Mouse (Mus musculus) forebrain, embryonic 10.5 days (tissue): Measurements from ENCODE around the gene Spata2l. TPM values are rescaled to one million over a fixed set of nuclear protein-coding genes. Genes with fewer than 3 reads are reported as not detected.
"Not testable (repeated sequence)": the region's sequence is repeated elsewhere in the genome, so short reads cannot be mapped to it uniquely, and the experiment has no call there.

Experiments
- DNase-seq: peaks from one replicate; pipeline ENCODE4 v3.0.0-alpha.2; 2017; ENCODE audit warnings: low spot score; ENCODE audit errors: extremely low spot score
- H3K27ac ChIP-seq: fragments of 300-500 bp; sonication (generic); 2 replicates; pipeline ENCODE4 v1.5.1; 2016; ENCODE audit warnings: mild to moderate bottlenecking
- H3K27me3 ChIP-seq: fragments of 300-500 bp; sonication (generic); 2 replicates; pipeline ENCODE4 v1.6.1; 2016; ENCODE audit warnings: mild to moderate bottlenecking; ENCODE audit not compliant: poor library complexity, severe bottlenecking
- H3K36me3 ChIP-seq: fragments of 300-500 bp; sonication (generic); replicated peaks from 2 replicates; pipeline ENCODE4 v1.6.1; 2016; ENCODE audit warnings: mild to moderate bottlenecking, moderate library complexity
- H3K4me1 ChIP-seq: fragments of 300-500 bp; sonication (generic); 2 replicates; pipeline ENCODE4 v1.6.1; 2016
- H3K4me3 ChIP-seq: fragments of 300-500 bp; sonication (generic); 2 replicates; pipeline ENCODE4 v1.5.1; 2016; ENCODE audit warnings: mild to moderate bottlenecking, moderate library complexity
- H3K9me3 ChIP-seq: fragments of 300-500 bp; sonication (generic); 2 replicates; pipeline ENCODE4 v1.6.1; 2016; ENCODE audit warnings: mild to moderate bottlenecking, moderate library complexity
- WGBS: fragments of 180-500 bp; shearing (Covaris S2); methylation state at CpG from one replicate; pipeline ENCODE4 v1.1.7; 2016; 5-methylcytosine and 5-hydroxymethylcytosine counted together
- polyA plus RNA-seq: library from polyadenylated mRNA; unstranded; fragments of >200 nt; fragmentation: Nextera tagmentation; extraction: Ambion mirVana; gene quantifications from 2 replicates; pipeline ENCODE4 v1.2.1, GENCODE M21; 2016

The Spata2l gene
- polyA plus RNA-seq, 1 experiment from 2014 or later = 1.4 TPM

DNA sequence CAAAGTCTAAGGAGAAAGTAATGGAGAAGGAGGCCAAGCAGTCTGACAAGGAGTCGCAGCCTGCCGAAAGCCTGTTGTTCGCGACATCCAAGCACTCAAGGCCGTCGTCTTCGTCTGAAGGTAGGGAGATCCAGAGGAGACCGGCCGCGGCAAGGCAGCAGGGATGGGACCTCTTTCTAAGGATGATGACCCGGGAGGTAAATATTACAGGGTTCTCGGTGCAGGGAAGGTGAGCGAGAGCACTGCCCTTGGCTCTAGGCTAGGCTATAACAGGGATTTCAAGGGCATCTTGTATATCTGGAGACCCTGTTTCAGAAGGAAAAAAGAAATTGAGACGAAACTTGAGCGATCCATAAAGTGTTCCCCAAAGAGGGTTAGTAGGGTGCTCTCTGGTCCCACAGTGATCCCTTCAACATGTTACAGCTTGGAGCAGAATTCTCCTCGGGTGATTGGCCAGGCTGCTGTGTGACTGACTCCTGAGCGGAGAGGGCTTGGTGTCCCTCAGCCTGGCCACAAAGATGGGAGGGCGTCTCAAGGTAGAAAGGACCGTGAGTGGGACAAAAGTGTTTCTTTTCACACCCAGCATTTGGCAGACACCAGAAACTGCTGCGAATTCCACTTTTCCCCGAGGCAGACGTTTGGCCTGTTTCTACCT, 22.8 kb downstream of the Spata2l start:
- no peak for DNase-seq
- WGBS = 26% methylated on average over 22 of the region's 22 CpGs
- no peaks in the 10 kb centered on the region for H3K9me3 ChIP-seq
- no peaks in the 10 kb centered on the region for H3K27me3 ChIP-seq
- peak overlapping the region; percentile 87 for H3K27ac ChIP-seq
- peak overlapping the region; percentile 97 for H3K4me3 ChIP-seq
- peaks cover 28% of the 10 kb centered on the region for H3K4me1 ChIP-seq
- H3K36me3 ChIP-seq = peaks cover 28% of the 10 kb centered on the region

DNA sequence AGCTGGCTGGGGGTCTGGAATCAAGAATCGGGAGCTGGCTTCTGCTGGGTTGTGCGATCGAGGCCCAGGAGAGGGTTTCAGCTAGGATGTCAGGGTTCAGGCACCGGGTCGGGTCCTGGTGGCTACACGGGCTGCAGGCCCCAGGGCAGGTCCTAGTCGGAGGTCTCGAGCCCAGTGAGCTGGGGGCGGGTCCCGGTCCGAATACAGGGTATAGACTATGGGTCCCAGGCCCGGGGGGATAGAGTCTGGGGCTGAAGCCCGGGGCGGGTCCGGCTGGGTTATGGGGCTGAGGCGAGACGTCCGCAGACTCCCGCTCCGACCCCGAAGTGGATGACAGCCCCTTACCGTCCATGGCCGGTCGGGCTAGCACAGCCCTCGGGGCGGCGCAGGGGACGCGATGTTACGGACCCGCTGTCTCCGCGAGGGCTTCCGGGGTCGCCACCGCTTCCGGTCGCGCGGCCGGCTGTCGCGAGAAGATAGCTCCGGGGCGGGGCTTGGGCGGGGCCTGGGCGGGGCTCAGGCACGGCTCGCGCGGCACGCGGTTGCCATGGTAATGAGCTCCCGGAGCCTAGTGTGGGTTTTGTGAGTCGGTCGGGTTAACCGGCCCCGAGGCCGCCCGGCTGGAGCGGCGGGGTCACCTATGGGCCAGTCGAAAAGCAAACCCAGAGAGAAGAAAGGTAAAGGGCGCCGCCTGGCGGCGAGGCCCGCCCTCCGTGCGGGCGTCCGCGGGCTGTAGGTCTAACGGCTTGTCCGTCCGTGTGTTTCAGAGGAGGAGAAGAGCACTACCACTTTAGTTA, 23.5 kb downstream of the Spata2l start, which contains the start of the genes Chmp1a and Spata33:
Gene Chmp1a, minus strand, starts transcription at position 443 of the 797 bp plus-strand sequence.
Gene Spata33, plus strand, starts transcription at position 512 of the 797 bp plus-strand sequence.
- H3K9me3 ChIP-seq = no peaks in the 10 kb centered on the region
- H3K4me3 ChIP-seq = peak within 1 kb of the TSS; percentile 97
- H3K27ac ChIP-seq = peak within 1 kb of the TSS; percentile 87
- peaks cover 35% of the 10 kb centered on the region for H3K36me3 ChIP-seq
- no peaks in the 10 kb centered on the region for H3K27me3 ChIP-seq
- peak; percentile 99 for DNase-seq
- H3K4me1 ChIP-seq = peaks cover 28% of the 10 kb centered on the region
- 1% methylated on average over 76 of the region's 76 CpGs for WGBS

DNA sequence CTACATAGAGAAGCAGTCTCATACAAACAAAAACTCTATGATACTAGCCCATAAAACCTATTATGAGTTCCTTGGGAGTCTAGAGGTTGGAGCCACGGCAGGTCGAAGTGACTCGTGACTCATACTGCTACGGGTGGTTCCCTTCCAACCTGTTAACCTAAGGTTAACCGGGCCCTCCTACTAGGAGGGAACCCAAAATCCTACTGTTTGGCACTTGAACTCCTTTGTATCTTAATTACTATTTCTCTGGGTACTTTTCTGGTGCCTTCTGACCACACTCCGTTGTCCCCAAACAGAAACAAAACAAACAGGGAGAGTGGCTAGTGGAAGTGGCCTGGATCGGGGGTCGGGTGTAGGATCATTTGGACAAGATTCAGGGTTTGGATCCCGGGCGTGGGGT, 24.2 kb downstream of the Spata2l start:
- Histone ChIP-seq H3K36me3 (peaks cover 42% of the 10 kb centered on the region), H3K9me3 (no peaks in the 10 kb centered on the region), H3K27ac (peak overlapping the region; percentile 87), H3K4me3 (peak overlapping the region; percentile 97), H3K27me3 (no peaks in the 10 kb centered on the region), H3K4me1 (peaks cover 28% of the 10 kb centered on the region)
- no peak for DNase-seq
- WGBS = 52% methylated on average over 10 of the region's 10 CpGs

GRCm38 (mm10) chr8:123203571-123203970, 32.5 kb downstream of the Spata2l start:
- H3K36me3 ChIP-seq = peaks cover 47% of the 10 kb centered on the region
- no peak overlapping the region for H3K4me3 ChIP-seq
- no peaks in the 10 kb centered on the region for H3K9me3 ChIP-seq
- DNase-seq = no peak
- H3K4me1 ChIP-seq = no peaks in the 10 kb centered on the region
- H3K27me3 ChIP-seq = no peaks in the 10 kb centered on the region
- 90% methylated on average over 3 of the region's 3 CpGs for WGBS
- H3K27ac ChIP-seq = no peak overlapping the region

GRCm38 (mm10) chr8:123202288-123202687, 33.7 kb downstream of the Spata2l start:
- H3K27me3 ChIP-seq = no peaks in the 10 kb centered on the region
- H3K4me1 ChIP-seq = no peaks in the 10 kb centered on the region
- 34% methylated on average over 5 of the region's 5 CpGs for WGBS
- peaks cover 35% of the 10 kb centered on the region for H3K36me3 ChIP-seq
- DNase-seq = peak; percentile 80
- no peaks in the 10 kb centered on the region for H3K9me3 ChIP-seq
- H3K4me3 ChIP-seq = no peak overlapping the region
- no peak overlapping the region for H3K27ac ChIP-seq

- H3K27ac ChIP-seq = no peak overlapping the region
- no peak for DNase-seq
- H3K9me3 ChIP-seq = no peaks in the 10 kb centered on the region
- H3K4me3 ChIP-seq = no peak overlapping the region
- H3K36me3 ChIP-seq = peaks cover 16% of the 10 kb centered on the region
- WGBS = 80% methylated on average over 14 of the region's 14 CpGs
- no peaks in the 10 kb centered on the region for H3K27me3 ChIP-seq
- no peaks in the 10 kb centered on the region for H3K4me1 ChIP-seq
Measured at GRCm38 (mm10) chr8:123199864-123200263, 36.2 kb downstream of the Spata2l start.

- H3K4me3 ChIP-seq, H3K36me3 ChIP-seq, DNase-seq, H3K4me1 ChIP-seq, H3K9me3 ChIP-seq, H3K27me3 ChIP-seq, H3K27ac ChIP-seq: not testable (repeated sequence)
- 82% methylated on average over 5 of the region's 5 CpGs for WGBS
Measured at GRCm38 (mm10) chr8:123197016-123197415, 39.0 kb downstream of the Spata2l start.

DNA sequence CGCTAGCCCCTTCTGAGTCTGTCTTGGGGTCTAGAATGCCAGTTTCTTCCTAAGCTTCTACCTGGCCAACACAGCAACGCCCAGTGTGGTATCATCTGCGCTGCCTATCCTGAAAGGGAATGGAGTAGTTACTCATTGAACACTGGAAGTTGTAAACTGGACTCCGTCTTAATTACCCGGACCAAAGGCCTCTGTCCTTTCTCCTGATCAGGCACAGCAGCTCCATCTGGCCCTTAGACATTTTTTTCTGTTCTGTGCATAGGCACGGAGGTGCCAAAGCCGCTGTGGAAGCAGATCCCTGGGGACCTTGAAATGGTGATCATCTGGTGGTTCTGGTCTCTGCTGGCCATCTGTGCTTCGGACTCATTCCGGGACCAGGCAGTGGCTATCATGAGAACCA, 42.3 kb downstream of the Spata2l start:
- WGBS = 90% methylated on average over 9 of the region's 9 CpGs
- DNase-seq = no peak
- Histone ChIP-seq H3K27me3 (peaks cover 5% of the 10 kb centered on the region; the same call in 1 of the 2 replicates), H3K9me3 (no peaks in the 10 kb centered on the region), H3K4me3 (no peak overlapping the region), H3K4me1 (peaks cover 18% of the 10 kb centered on the region), H3K36me3 (0 out of 2 replicates have a peak, but pooled peaks cover 3% of the 10 kb centered on the region), H3K27ac (no peak overlapping the region)

- no peak overlapping the region for H3K4me3 ChIP-seq
- 0 out of 2 replicates have a peak, but pooled peaks cover 1% of the 10 kb centered on the region for H3K36me3 ChIP-seq
- H3K27me3 ChIP-seq = peaks cover 5% of the 10 kb centered on the region; the same call in 1 of the 2 replicates
- H3K27ac ChIP-seq = no peak overlapping the region
- H3K4me1 ChIP-seq = peaks cover 35% of the 10 kb centered on the region
- no peaks in the 10 kb centered on the region for H3K9me3 ChIP-seq
- peak; percentile 12 for DNase-seq
- WGBS = 66% methylated on average over 8 of the region's 8 CpGs
Measured at GRCm38 (mm10) chr8:123191908-123192307, 44.1 kb downstream of the Spata2l start.

GRCm38 (mm10) chr8:123190678-123191077, 45.4 kb downstream of the Spata2l start:
- Histone ChIP-seq H3K36me3 (no peaks in the 10 kb centered on the region), H3K27me3 (peaks cover 5% of the 10 kb centered on the region; the same call in 1 of the 2 replicates), H3K27ac (no peak overlapping the region; the same call in none of the 2 replicates), H3K4me3 (peak overlapping the region; percentile 6; the same call in 1 of the 2 replicates), H3K9me3 (no peaks in the 10 kb centered on the region), H3K4me1 (peaks cover 47% of the 10 kb centered on the region)
- peak; percentile 78 for DNase-seq
- WGBS = 5% methylated on average over 9 of the region's 9 CpGs

- WGBS = 84% methylated on average over 7 of the region's 7 CpGs
- Histone ChIP-seq H3K36me3 (no peaks in the 10 kb centered on the region), H3K9me3 (no peaks in the 10 kb centered on the region), H3K27me3 (peaks cover 5% of the 10 kb centered on the region; the same call in 1 of the 2 replicates), H3K4me3 (no peak overlapping the region), H3K4me1 (peaks cover 59% of the 10 kb centered on the region), H3K27ac (no peak overlapping the region)
- DNase-seq = no peak
Measured at GRCm38 (mm10) chr8:123188841-123189240, 47.2 kb downstream of the Spata2l start.

- Histone ChIP-seq H3K4me3 (no peak overlapping the region), H3K9me3 (no peaks in the 10 kb centered on the region), H3K27ac (no peak overlapping the region), H3K27me3 (peaks cover 5% of the 10 kb centered on the region; the same call in 1 of the 2 replicates), H3K36me3 (no peaks in the 10 kb centered on the region), H3K4me1 (peaks cover 57% of the 10 kb centered on the region)
- DNase-seq = no peak
- WGBS = 90% methylated on average over 2 of the region's 2 CpGs
Measured at GRCm38 (mm10) chr8:123188006-123188405, 48.0 kb downstream of the Spata2l start.
